Mouse (Mus musculus): ENCODE measurements at regions not wholly inside any gene's neighbourhood (a gene's known extent, or its start where the extent isn't known, plus 50 kb on each side); places are given as distances from the start of the nearest gene placed in this dataset.

DNA sequence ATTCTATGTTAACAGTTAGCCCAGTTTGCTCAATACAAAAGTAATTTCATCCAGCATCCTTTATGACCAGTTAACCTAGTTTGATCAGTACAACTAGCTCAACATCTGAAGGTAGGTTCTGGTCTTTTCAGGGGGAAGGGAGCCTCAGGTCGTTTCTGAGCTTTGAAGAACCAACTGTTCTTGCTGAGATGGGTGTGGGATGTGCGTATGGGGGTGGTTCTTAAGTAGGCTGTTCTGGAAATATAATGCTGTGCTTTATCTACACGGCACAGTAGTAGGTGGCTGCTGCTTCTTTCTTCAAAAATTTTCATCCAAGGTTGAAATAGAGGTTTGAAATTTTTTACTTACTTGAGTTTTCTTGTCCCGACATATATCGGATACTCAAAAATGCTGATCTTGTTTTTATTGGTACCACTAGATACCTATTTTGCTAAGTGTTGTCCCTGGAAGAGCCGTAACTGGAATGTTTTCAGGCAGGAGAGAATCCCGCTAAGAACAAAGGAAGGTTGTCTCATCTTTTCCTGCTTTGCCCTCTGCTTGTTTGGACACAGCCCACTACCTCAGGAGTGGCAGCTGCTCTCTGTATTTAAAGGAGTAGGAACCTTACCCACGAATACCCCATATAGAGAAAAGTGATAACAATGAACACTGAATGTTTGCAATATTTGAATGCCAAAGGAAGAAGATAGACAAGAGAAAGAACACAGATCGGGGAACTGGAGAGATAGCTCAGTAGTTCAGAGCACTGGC, 275.5 kb downstream of the Cdh10 start:
- DNase-seq (ENCODE audit: low spot score in 2 of 2): peak; percentile 58 to 62

DNA sequence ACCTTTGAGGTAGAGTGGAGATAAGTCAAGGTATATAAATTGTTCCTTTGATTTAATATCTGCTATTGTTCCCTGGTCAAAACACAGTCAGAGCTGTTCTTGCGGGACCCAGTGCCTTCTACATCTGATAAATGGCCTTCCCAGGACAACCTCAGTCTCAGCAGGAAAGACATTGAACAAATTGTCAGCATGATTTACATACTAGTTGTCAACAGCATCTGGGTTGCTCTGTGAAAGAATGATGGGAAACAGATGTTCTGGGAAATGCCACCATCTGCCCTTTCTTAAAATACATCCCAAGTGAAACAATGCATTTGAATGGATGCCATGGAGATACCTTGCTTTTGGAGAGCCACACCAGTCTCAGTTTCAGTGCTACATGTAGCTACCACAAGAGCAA, 296.2 kb downstream of the Cdh10 start:
- no peak for DNase-seq (ENCODE audit: low spot score in 2 of 2)

DNA sequence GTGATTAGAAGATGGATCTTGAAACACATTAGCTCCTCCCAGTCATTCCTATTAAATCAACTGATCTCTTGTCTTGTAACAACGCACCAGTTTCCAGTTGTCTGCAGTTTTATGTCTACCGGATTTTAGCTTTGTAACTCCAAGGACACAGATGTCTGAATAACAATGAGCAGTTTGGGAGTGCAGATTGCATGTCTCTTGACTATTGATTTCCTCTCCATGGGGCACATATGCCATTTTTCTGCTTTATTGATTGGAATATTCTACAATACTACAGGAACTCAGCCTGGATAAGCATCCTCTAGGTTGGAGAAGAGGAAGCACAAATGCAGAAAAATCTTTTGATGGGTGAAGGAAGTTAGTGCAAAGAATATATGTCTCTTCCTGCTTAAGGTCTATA, 300.2 kb downstream of the Cdh10 start:
- no peak for DNase-seq (ENCODE audit: low spot score in 2 of 2)

DNA sequence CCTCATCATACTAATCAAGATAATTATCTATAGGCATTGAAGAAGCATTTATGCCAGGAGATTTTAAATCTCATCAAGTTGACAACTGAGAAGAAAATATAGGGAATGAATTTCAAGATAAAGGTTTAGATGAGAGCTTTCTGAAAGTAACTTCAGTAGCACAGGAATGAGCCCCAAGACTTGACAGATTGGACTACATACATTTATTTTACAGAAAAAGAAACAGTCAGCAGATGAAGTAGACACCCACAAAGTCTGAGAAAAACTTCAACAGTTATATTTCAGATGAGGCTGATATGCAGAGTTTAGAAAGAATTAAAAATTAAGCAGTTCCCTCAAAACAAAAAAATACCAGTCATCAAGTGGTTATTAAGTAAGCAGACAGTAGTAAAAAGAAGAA, 308.7 kb downstream of the Cdh10 start:
- DNase-seq (ENCODE audit: low spot score in 2 of 2): no peak

DNA sequence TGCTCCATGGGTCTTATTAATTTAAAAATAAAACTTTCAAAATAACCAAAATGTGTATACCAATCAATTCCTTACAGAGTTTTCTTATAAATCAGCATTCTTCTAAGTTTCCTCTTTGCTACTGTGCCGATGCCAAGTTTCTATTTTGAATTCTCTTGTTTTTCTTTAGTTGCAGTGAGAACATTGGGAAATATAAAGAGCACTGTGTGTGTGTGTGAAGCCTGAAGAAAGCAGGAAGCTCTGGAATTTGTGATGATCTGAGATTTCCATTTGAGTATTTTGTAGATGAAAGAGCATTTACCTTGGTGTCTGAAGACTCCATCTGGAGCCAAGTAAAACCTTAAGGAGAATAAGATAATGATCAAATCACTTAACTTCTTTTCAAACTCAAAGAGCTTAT, 310.6 kb downstream of the Cdh10 start:
- no peak for DNase-seq (ENCODE audit: low spot score in 2 of 2)

DNA sequence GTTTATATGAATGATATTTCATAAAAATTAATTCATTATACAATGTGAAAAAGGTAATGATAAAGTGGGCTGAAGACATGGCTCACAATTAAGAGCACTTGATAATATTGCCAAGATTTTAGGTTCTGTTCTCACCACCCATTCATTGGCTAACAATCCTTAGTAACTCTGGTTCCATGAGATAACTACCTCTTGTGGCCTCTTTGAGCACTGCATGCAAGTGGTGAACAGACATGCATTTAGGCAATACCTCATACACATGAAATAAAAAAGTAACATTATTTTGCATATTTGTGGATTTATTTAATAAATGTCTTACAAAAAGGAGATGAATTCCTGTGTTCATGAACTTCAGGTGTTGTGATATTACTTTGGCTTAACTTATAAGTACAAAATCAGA, 334.9 kb downstream of the Cdh10 start:
- no peak for DNase-seq (ENCODE audit: low spot score in 2 of 2)

DNA sequence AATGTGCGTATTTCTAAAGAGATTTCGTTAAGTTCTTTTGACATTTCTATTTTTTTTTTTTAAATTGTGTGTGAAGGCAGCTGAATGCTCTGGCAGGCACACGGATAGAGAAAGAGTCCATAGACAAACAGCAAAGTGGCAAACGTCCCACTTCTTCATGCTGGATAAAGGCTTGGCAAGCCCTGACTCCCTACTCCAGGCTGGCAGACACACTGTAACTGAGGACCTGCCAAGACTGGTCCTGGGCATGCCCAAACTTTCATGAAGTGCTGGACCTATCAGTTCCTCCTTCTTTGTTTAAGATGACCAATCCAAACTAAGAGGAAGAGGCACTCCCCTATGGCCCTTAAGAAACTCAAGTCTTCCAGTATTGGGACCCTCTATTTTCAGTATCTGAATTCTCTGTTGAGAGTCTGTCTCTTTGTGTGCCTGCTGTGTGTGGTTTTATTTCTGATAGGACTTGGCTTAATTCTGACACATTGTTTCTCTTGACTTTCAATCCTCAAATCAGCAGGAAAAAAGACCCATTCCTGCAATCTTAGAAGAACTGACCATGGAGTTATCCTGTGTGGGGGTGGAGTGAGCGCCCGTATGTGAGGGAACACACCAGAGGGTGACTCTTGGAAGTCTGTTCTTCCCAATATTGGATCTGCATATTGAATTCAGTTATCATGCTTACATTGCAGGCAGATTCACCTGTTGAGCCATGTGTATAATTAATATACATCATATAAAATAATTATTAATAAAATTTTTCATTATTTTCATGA, 343.6 kb downstream of the Cdh10 start:
- DNase-seq (ENCODE audit: low spot score in 2 of 2): peak; percentile 14 to 27

DNA sequence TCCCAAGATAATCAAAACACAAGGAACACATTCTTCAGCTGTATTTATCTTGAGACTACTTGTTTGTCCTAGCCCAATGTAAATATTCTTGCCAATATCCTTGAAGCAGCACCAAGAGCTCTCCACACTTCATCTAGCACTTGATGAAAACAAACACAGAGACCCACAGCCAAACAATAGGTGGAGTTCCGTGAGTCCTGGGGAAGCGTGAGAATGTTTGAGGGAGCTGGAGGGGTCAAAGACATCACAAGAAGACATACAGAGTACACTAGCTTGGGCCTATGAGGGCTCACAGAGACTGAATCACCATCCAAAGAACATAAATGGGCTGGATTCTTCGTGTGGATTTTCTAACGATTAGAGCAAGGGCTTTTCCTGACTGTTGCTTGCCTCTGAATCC, 356.7 kb downstream of the Cdh10 start:
- no peak for DNase-seq (ENCODE audit: low spot score in 2 of 2)

Measured in left cerebral cortex, adult 9 months (tissue).